Mouse (Mus musculus) layer of hippocampus, postnatal 14 days (tissue): ENCODE data around the gene Il27ra. TPM values are rescaled to one million over a fixed set of nuclear protein-coding genes. Genes with fewer than 3 reads are reported as not detected.

Source experiments
- DNase-seq, 2 experiments: peaks; one replicate each; pipeline ENCODE4 v3.0.0; 2021 to 2022; ENCODE audit warnings: low spot score in 2 of 2, mixed read lengths in 1 of 2
- total RNA-seq, 2 experiments: library from RNA; stranded (reverse); gene quantifications; 2 replicates each; pipeline ENCODE4 v1.2.3; 2021

The Il27ra gene
- total RNA-seq, 2 experiments from 2014 or later: 1.6 to 1.8 TPM

- DNase-seq: peak; percentile 99 to 100
Observed at GRCm38 (mm10) chr8:84066291-84066930, 24.0 kb upstream of the Il27ra start, which contains the start of gene Rfx1. Gene Rfx1, plus strand, starts transcription at chr8:84066834.

GRCm38 (mm10) chr8:84065457-84066072, 23.2 kb upstream of the Il27ra start:
- DNase-seq: no peak

- DNase-seq: no peak
Observed at GRCm38 (mm10) chr8:84065037-84065436, 22.6 kb upstream of the Il27ra start, which contains the start of gene Gm10643. Gene Gm10643, minus strand, starts transcription at chr8:84065137.

- no peak for DNase-seq
Observed at GRCm38 (mm10) chr8:84063861-84064610, 21.6 kb upstream of the Il27ra start.

- no peak for DNase-seq
Observed at GRCm38 (mm10) chr8:84060245-84060644, 17.9 kb upstream of the Il27ra start.

- DNase-seq: no peak
Observed at GRCm38 (mm10) chr8:84059226-84059625, 16.8 kb upstream of the Il27ra start.

- no peak for DNase-seq
Observed at GRCm38 (mm10) chr8:84057827-84058226, 15.4 kb upstream of the Il27ra start.

GRCm38 (mm10) chr8:84053229-84053628, 10.8 kb upstream of the Il27ra start:
- no peak for DNase-seq

GRCm38 (mm10) chr8:84052746-84053145, 10.4 kb upstream of the Il27ra start:
- DNase-seq: no peak

- DNase-seq: no peak
Observed at GRCm38 (mm10) chr8:84048171-84048570, 5.8 kb upstream of the Il27ra start.

GRCm38 (mm10) chr8:84046505-84046904, 4.1 kb upstream of the Il27ra start:
- no peak for DNase-seq

- no peak for DNase-seq
Observed at GRCm38 (mm10) chr8:84044900-84045299, 2.5 kb upstream of the Il27ra start, which contains the start of gene Rln3. Gene Rln3, minus strand, starts transcription at chr8:84045000.

GRCm38 (mm10) chr8:84044103-84044502, 1.7 kb upstream of the Il27ra start:
- DNase-seq: no peak

GRCm38 (mm10) chr8:84042948-84043342, 556 bp upstream of the Il27ra start:
- no peak for DNase-seq

- peak; percentile 79 to 85 for DNase-seq
Observed at GRCm38 (mm10) chr8:84039050-84039449, 3.3 kb downstream of the Il27ra start.

GRCm38 (mm10) chr8:84038015-84038414, 4.4 kb downstream of the Il27ra start:
- DNase-seq: no peak

GRCm38 (mm10) chr8:84032777-84033176, 9.6 kb downstream of the Il27ra start:
- DNase-seq: no peak

- DNase-seq: no peak
Observed at GRCm38 (mm10) chr8:84029272-84029671, 13.1 kb downstream of the Il27ra start.

- DNase-seq: no peak
Observed at GRCm38 (mm10) chr8:84027449-84027848, 14.9 kb downstream of the Il27ra start.

- peak in 1 of 2 experiments; percentile 40 for DNase-seq
Observed at GRCm38 (mm10) chr8:84025863-84026262, 16.5 kb downstream of the Il27ra start.

- no peak for DNase-seq
Observed at GRCm38 (mm10) chr8:84024171-84024570, 18.2 kb downstream of the Il27ra start.

- no peak for DNase-seq
Observed at GRCm38 (mm10) chr8:84023631-84024030, 18.8 kb downstream of the Il27ra start.
